Mouse (Mus musculus) layer of hippocampus, adult 9-10 months (tissue): Measurements from ENCODE around the gene Lctl.

ENCODE experiments used
- DNase-seq: peaks from one replicate; pipeline ENCODE4 v3.0.0; 2022; ENCODE audit warnings: low spot score

The Lctl gene

DNA sequence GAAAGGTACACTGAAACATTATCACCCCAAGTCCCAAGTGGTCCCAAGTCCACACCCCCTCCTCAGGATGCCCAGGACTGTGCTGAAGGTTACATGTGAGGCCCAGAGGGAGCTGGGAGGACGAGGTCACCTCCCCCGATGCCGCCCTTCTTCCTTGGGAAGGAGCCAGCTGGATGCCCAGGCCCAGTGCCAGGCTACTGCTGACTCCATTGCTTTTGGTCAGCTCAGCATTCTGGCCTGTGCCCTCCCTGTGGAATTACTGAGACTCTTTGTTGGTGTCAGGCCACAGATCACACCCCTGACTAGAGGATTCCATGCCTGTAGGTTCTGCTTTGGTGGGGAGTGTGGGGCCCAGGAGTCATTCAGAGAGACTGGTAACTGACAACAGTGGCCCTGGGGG lies at the start of gene Lctl:
Gene Lctl (plus strand): TSS at position 272 of the 400 bp plus-strand sequence.
- DNase-seq, result no peak

GRCm38 (mm10) chr9:64067787-64068186 lies 49.2 kb upstream of the Lctl start:
- DNase-seq, result no peak

DNA sequence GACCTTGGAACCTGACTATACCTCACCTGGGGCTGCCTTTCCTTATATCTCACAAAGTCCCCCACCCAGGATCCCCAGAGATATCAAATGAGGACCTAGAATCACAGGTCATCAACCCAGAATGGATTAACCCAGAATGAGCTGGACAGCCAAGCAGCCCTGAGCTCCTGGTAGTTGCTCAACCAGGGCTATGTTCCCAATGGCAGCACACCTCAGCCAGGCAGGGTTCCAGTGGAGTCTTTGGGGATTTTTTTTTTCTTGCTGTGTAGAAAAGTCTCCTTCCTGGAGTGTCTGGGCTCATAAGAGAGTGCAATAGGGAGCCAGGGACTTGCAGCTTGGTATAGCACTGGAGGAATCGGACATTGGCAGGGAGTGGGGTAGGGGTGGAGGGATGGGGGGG lies 48.4 kb upstream of the Lctl start:
- DNase-seq, result no peak

- no peak for DNase-seq
Measured at GRCm38 (mm10) chr9:64069131-64069530, 47.8 kb upstream of the Lctl start.

DNA sequence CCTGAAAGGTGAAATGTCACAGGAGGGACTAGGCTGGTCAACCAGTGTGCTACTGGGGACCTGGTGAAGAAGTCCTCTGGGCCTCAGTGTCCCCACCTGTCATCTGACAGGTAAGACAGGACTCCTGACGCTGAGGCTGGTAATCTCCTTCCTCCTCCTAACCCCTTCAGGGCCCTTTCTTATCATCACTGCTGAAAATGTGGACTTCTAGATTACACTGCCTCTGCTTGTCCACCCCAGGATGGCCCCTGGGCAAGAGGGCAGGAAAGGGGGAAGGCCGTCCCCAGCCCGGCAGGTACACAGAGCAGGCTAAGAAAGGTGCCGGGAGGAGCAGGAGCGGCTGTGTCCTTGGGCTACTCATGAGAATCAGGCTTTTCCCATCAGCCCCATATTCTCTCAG lies 46.3 kb upstream of the Lctl start:
- DNase-seq, result no peak

GRCm38 (mm10) chr9:64074831-64075230 lies 42.1 kb upstream of the Lctl start:
- no peak for DNase-seq

DNA sequence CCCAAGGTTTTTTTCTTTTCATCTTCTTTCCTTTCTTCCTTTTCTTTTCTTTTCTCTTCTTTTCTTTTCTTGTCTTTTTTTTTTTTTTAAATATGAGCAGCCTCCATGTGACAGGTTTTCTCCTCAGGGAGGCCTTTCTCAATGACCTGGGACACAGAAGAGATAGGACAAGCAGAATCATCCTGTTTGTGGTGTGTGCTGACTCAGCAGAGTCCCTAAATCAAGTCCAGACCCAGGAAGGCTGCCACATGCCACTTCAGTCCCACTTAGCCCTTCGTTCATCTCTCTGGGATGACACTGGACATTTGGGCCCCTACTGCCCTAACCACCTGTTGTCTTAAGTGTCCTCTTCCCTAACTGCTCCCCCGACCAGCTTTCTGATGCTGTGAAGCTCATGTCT lies 40.5 kb upstream of the Lctl start:
- DNase-seq, result no peak

DNA sequence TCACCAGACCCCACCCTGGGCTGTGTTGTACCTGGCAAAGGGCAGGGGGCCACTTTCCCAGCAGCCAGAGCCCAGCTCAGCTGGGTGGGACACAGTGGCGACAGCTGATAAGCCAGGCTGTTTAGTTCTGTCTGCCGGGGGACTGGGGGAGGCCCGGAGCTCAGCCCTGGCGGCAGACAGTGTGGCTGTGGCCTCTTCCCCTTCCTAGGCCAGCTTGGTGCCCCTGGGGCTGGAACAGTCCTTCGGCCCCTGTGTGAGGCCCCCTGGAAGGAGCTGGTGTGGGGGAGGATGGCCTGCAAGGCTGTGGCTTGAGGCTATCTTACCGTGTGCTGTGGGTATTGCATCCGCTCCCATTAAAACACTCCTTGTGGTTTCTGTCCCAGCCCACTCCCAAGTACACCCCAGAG lies 38.6 kb upstream of the Lctl start:
- no peak for DNase-seq

- no peak for DNase-seq
Measured at GRCm38 (mm10) chr9:64079922-64080321, 37.0 kb upstream of the Lctl start.

DNA sequence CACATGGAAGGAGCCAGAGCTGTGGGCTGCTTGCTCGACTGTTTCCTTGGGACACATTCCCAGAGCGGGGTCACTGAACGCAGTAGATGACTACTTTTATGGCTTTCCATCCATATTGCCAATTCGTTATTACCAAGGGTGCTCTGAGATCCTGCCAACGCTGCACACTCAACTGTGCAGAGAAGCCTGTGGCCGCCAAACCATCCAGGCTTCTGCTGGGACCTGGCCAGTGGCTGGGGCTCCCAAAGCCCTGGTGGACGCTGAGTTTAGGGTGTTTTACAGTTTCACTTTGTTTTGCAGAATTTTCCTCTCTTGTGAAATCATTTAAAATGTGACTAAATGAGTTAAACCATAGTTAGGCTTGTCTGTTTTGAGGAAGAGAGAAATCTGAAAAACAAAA lies 32.7 kb upstream of the Lctl start:
- DNase-seq, result no peak

- no peak for DNase-seq
Measured at GRCm38 (mm10) chr9:64084661-64085399, 32.1 kb upstream of the Lctl start.

DNA sequence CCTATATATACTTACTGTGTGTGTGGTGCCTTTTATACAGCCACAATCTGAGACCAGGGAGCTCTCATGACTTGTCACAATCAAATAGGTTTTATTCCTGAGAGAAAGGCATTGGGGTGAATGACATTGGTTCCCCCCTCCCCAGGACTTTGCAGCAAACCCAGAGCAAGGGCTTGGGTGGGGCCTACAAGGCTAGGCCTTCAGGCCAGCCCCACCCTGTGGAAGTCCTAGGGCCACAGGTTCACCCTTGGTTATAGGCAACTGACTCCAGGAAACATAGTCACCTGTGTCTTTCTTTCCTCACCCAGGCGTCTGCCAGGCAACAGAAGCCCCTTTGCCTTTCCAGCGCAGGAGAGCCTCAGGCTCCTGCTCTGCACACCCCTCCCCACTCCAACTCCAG lies 31.0 kb upstream of the Lctl start:
- no peak for DNase-seq

GRCm38 (mm10) chr9:64086543-64086942 lies 30.4 kb upstream of the Lctl start:
- no peak for DNase-seq

- DNase-seq, result peak; percentile 80
Measured at GRCm38 (mm10) chr9:64087461-64088235, 29.3 kb upstream of the Lctl start.

GRCm38 (mm10) chr9:64088346-64088745 lies 28.6 kb upstream of the Lctl start:
- no peak for DNase-seq

- DNase-seq, result no peak
Measured at GRCm38 (mm10) chr9:64089004-64089403, 27.9 kb upstream of the Lctl start.

DNA sequence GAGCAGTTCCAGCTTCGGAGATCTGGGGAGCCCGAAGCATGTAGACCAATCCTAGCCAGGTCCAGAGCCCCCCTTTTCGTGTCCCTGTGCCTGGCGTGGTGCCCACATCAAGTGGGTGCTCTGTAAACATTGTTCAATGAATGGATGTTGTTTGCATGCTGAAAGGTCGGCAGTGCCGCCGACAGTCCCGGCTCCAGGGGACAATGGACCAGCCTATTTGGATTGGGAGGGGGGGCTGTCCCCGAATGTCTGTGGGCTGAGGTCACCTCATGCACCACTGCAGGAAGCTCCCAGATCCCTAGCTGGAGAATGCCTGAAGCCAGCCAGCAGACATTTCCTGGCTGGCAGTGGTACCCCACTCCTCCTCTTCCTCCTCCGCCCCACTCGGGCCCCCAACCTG lies 22.9 kb upstream of the Lctl start:
- DNase-seq, result no peak

- no peak for DNase-seq
Measured at GRCm38 (mm10) chr9:64098282-64098681, 18.7 kb upstream of the Lctl start.

DNA sequence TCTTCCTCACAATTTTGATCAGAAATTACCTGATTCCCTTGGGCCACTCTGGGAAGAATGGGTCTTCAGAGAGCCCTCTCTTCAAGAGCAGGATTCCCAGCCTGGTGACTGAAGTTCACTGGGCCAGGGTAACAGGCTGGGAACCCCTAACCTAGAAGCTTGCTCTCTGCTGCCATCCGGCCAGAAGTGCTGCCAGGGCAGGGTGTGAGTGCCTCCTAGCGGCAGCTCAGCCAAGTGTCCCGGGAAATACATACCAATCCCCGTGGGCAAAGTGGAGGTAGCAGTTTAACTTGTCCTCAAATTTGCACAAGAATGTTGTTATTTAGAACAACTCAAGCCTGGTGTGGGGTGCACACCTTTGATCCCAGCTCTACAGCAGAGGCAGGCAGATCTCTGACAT lies 16.5 kb upstream of the Lctl start:
- DNase-seq, result peak; percentile 24

GRCm38 (mm10) chr9:64105301-64105700 lies 11.6 kb upstream of the Lctl start:
- DNase-seq, result no peak

DNA sequence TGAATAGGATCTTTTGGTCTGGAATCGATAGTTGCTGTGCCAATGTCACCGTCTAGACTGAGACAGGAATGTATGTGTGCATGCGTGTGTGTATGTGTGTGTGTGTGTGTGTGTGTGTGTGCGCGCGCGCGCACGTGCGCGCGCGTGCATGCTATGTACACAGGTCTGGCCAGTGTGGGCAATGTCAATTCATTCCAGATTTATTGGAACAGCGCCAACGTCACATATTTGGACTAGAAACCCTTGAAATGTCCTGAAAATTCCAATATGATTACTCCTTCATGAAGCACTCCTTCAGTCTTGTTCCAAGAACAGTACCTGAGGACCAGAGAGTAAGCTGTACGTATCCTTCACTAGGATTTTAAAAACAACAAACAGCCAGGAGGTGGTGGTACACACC lies 6.4 kb upstream of the Lctl start:
- DNase-seq, result no peak

- no peak for DNase-seq
Measured at GRCm38 (mm10) chr9:64114646-64115045, 2.3 kb upstream of the Lctl start.

DNA sequence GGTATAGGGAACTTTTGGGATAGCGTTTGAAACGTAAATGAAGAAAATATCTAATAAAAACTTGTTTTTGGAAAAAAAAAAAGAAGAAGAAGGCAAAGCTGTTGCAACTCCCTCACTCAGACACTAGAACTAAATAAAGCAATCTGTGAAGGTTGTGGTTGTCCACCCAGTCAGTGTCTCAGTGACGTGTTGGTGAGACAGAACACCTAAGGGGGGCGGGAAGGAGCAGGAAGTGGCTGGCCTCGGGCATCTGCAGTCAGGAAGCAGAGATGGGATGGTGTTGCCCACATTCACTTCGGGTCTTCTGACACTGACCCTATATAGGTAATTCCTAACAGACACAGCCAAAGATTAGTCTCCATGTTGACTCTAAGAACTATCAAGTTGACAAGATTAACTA lies 1.2 kb upstream of the Lctl start:
- no peak for DNase-seq

- DNase-seq, result peak; percentile 5
Measured at GRCm38 (mm10) chr9:64119898-64120297, 3.0 kb downstream of the Lctl start.
